Mouse (Mus musculus) hindbrain, embryonic 16.5 days (tissue): ENCODE results near the gene Tma16. TPM values are rescaled to one million over a fixed set of nuclear protein-coding genes. Genes with fewer than 3 reads are reported as not detected.

ENCODE experiments used
- ATAC-seq: fragments of 200-750 bp; cut with Nextera tagmentation; 2 replicates; pipeline ENCODE4 v1.8.0; 2017; ENCODE audit warnings: moderate TSS enrichment, moderate library complexity
- H3K27ac ChIP-seq: fragments of 300-500 bp; sonication (generic); 2 replicates; pipeline ENCODE4 v1.5.1; 2014; ENCODE audit warnings: low read depth, mild to moderate bottlenecking, control low read depth, low read length, moderate library complexity
- H3K27me3 ChIP-seq: fragments of 300-500 bp; sonication (generic); replicated peaks from 2 replicates; pipeline ENCODE4 v1.6.1; 2014; ENCODE audit warnings: low read length; ENCODE audit not compliant: control insufficient read depth, insufficient read depth
- H3K36me3 ChIP-seq: fragments of 300-500 bp; sonication (generic); 2 replicates; pipeline ENCODE4 v1.6.1; 2014; ENCODE audit warnings: mild to moderate bottlenecking, low read length, moderate library complexity, mixed read lengths; ENCODE audit not compliant: control insufficient read depth, insufficient read depth
- H3K4me1 ChIP-seq: fragments of 300-500 bp; sonication (generic); 2 replicates; pipeline ENCODE4 v1.6.1; 2014; ENCODE audit warnings: low read depth, low read length; ENCODE audit not compliant: control insufficient read depth, insufficient read depth
- H3K4me2 ChIP-seq: fragments of 300-500 bp; sonication (generic); 2 replicates; pipeline ENCODE4 v1.6.1; 2014; ENCODE audit warnings: mild to moderate bottlenecking, low read length, control low read depth, moderate library complexity
- H3K4me3 ChIP-seq: fragments of 300-500 bp; sonication (generic); 2 replicates; pipeline ENCODE4 v1.5.1; 2014; ENCODE audit warnings: mild to moderate bottlenecking, low read length, control low read depth, moderate library complexity
- H3K9ac ChIP-seq: fragments of 300-500 bp; sonication (generic); 2 replicates; pipeline ENCODE4 v1.6.1; 2014; ENCODE audit warnings: low read depth, mild to moderate bottlenecking, control low read depth, low read length, moderate library complexity
- H3K9me3 ChIP-seq: fragments of 300-500 bp; sonication (generic); 2 replicates; pipeline ENCODE4 v1.6.1; 2014; ENCODE audit warnings: mild to moderate bottlenecking, low read length, moderate library complexity; ENCODE audit not compliant: control insufficient read depth
- WGBS: fragments of 180-500 bp; shearing (Covaris S2); extraction: QIAGEN DNeasy Blood & Tissue Kit; methylation state at CpG from one replicate; pipeline ENCODE4 v1.1.7; 2014; 5-methylcytosine and 5-hydroxymethylcytosine counted together
- polyA plus RNA-seq: library from polyadenylated mRNA; unstranded; fragments of >200 nt; fragmentation: Nextera tagmentation; extraction: Ambion mirVana; gene quantifications from 2 replicates; pipeline ENCODE4 v1.2.1, GENCODE M21; 2015

Gene Tma16
- polyA plus RNA-seq, 1 experiment from 2014 or later: 9.7 TPM

DNA sequence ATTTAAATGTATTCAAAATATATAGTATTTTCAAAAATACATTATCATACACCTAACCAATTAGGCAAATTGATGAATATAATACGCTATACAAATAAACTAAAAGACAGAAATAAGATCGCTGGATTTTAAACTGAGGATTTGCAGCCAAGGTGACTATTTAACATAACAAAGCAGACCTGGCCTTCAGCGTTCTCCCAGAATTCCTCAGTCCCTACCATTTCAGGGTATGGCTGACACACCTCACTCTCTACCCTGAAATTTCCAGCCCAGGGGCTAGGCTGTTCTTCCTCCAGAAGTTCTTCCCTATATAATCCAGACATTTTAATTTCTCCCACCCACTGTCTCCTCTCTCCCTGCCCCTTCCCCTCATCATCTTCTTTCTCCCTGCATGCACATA is 2.2 kb upstream of the Tma16 start:
- H3K4me3 ChIP-seq: no peak overlapping the region
- 52% methylated on average over 3 of the region's 3 CpGs for WGBS
- H3K9ac ChIP-seq: no peak overlapping the region

DNA sequence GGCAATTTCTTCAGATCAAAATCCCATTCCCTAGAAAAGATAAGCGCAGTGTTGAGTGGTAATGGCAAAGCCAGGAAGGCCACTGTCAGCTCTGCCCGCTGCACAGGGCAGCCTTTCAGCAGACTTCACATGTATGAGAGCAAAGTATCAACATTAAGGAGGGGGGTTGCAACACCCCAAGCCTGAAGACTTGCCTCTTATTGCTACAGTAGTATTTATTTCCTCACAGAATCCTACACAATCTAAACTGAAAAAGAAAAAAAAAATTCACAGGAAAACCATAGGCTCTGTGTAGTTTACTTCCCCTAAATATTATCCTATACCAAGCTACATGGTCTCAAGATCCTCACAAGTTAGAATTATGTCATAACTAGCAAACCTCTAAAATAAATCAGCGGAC is 9.4 kb downstream of the Tma16 start:
- Histone ChIP-seq H3K36me3 (peaks cover 28% of the 10 kb centered on the region), H3K27ac (no peak overlapping the region), H3K27me3 (no peaks in the 10 kb centered on the region), H3K4me3 (no peak overlapping the region), H3K4me1 (no peaks in the 10 kb centered on the region), H3K9ac (no peak overlapping the region), H3K4me2 (no peak overlapping the region), H3K9me3 (no peaks in the 10 kb centered on the region)
- no peak for ATAC-seq
- WGBS: 95% methylated on average over 3 of the region's 3 CpGs

More for the DNA sequence above, 2.2 kb upstream of the Tma16 start:
- H3K27me3 ChIP-seq: no peaks in the 10 kb centered on the region
- peaks cover 6% of the 10 kb centered on the region for H3K4me1 ChIP-seq
- no peak overlapping the region for H3K27ac ChIP-seq
- no peaks in the 10 kb centered on the region for H3K9me3 ChIP-seq
- H3K4me2 ChIP-seq: no peak overlapping the region
- ATAC-seq: no peak
- H3K36me3 ChIP-seq: no peaks in the 10 kb centered on the region

DNA sequence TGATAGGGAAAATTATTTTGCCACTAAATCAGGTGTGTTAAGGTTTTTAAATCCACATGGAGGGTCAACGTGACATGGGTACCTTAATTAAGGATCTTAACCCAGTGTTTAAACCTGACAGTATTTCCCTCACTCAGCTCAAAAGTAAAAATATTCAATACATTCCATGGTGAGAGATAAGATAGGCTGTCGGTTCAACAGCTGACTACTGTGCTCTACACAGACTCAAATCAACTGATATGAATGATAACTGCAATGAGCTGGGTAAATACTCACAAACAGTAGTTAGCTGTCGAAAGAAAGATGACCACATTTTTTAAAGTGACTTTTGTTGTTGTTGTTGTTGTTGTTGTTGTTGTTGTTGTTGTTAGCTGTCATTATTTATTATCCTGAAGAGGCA is 16.5 kb downstream of the Tma16 start:
- H3K4me1 ChIP-seq: no peaks in the 10 kb centered on the region
- H3K4me2 ChIP-seq: no peak overlapping the region
- H3K27ac ChIP-seq: no peak overlapping the region
- H3K4me3 ChIP-seq: no peak overlapping the region
- ATAC-seq: no peak
- WGBS: 91% methylated on average over 3 of the region's 3 CpGs
- no peak overlapping the region for H3K9ac ChIP-seq
- no peaks in the 10 kb centered on the region for H3K27me3 ChIP-seq
- H3K9me3 ChIP-seq: no peaks in the 10 kb centered on the region
- no peaks in the 10 kb centered on the region for H3K36me3 ChIP-seq

DNA sequence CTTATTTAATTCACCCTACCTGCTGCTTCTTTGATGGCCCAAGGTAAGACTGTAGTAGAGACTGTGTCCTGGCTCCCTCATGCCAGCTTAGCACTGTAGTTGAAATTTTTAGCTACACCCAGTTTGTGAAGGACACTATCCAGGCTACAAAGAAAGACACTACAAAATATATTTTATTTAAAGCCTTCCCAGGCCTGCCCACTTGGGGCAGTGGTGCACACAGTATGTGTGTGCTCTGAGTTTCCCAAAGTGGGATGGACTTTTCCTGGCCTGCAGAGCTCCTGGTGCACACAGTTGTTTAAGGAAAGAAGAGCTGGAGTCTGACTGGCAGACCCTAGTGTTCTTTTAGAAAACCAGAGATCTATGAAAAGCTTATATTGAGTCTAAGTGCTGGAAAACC is 29.3 kb downstream of the Tma16 start:
- ATAC-seq: no peak
- Histone ChIP-seq H3K4me3 (no peak overlapping the region), H3K4me1 (no peaks in the 10 kb centered on the region), H3K27me3 (no peaks in the 10 kb centered on the region), H3K9me3 (no peaks in the 10 kb centered on the region), H3K27ac (no peak overlapping the region), H3K36me3 (no peaks in the 10 kb centered on the region), H3K4me2 (no peak overlapping the region), H3K9ac (no peak overlapping the region)

DNA sequence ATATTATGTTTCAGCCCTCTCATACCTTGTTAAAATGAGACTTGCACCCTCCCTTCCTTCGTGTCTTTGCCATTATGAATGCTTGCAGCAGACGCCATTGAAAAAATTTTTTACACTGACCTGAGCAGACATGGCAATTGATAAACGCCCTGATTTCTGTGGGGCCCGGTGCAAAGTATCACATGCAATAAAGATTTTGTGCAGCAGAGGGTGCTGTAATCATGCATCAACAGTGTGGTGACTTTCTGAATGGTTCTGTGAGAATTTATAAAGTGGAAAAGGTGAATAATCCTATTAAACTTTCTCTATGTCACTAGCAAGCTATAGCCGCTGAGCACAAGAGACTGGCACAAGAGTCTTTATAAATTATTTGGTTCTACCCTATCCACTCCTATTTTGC is 35.6 kb downstream of the Tma16 start:
- no peaks in the 10 kb centered on the region for H3K9me3 ChIP-seq
- H3K27ac ChIP-seq: no peak overlapping the region
- no peaks in the 10 kb centered on the region for H3K4me1 ChIP-seq
- H3K27me3 ChIP-seq: no peaks in the 10 kb centered on the region
- 21% methylated on average over 5 of the region's 5 CpGs for WGBS
- no peak overlapping the region for H3K4me3 ChIP-seq
- no peak overlapping the region for H3K4me2 ChIP-seq
- H3K36me3 ChIP-seq: no peaks in the 10 kb centered on the region
- ATAC-seq: no peak
- no peak overlapping the region for H3K9ac ChIP-seq

DNA sequence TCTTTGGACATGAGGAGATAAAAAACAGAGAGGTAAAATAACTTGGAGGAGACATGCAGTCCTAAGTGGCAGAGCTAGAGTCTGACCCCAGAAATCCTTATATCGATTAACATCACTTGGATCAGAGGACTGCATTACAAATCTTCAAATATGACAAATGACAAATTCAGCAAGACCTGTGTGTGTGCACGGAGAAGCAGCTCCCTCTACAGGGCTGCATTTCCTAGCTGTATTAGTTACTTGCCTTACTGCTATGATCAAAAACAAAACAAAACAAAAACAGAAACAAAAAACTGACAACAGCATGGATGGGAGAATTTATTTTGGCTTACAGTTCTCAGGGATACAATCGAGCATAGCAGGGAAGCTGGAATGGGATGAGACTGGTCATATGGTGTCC is 41.0 kb downstream of the Tma16 start:
- Histone ChIP-seq H3K4me2 (no peak overlapping the region), H3K27ac (no peak overlapping the region), H3K27me3 (no peaks in the 10 kb centered on the region), H3K9ac (no peak overlapping the region), H3K9me3 (no peaks in the 10 kb centered on the region), H3K4me1 (no peaks in the 10 kb centered on the region), H3K36me3 (no peaks in the 10 kb centered on the region), H3K4me3 (no peak overlapping the region)
- no peak for ATAC-seq
- 81% methylated on average over 3 of the region's 3 CpGs for WGBS

DNA sequence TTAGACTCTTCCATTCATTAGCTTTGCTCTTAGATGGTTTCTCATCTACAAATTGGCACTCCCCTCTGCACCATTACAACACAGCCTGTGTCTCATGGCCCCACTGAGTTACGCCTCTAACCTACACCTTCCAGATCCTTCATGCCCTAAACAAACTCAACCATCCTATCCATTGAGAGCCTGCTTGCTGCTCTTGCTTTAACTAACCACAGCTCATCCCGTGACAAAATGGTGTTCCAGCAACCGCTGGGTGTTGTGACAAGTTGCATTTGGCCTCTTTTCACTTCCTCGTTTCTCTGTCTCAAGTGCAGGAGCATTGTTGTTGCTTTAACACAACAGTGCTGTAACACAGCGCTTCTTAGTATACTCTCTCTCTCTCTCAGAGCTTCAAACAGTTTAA is 42.2 kb downstream of the Tma16 start:
- H3K36me3 ChIP-seq: no peaks in the 10 kb centered on the region
- WGBS: 79% methylated on average over 5 of the region's 5 CpGs
- ATAC-seq: no peak
- no peaks in the 10 kb centered on the region for H3K4me1 ChIP-seq
- H3K9ac ChIP-seq: no peak overlapping the region
- no peak overlapping the region for H3K4me3 ChIP-seq
- no peaks in the 10 kb centered on the region for H3K27me3 ChIP-seq
- H3K4me2 ChIP-seq: no peak overlapping the region
- H3K27ac ChIP-seq: no peak overlapping the region
- H3K9me3 ChIP-seq: no peaks in the 10 kb centered on the region

DNA sequence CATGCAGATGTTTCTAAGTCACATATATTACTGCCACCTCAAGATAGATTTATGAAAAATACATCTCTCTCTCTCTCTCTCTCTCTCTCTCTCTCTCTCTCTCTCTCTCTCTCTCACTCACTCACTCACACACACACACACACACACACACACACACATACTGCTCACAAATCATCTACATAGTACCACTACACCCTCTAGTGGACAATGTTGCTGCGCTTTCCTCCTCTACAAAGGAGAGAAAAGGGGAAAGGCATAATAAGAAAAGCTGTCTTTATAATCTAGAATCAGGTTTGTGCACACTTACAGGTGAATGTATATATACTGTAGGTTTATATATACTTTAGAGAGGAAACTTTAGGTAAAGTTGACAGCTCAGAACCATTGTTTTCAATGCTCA is 43.6 kb downstream of the Tma16 start:
- no peak overlapping the region for H3K4me3 ChIP-seq
- no peak overlapping the region for H3K4me2 ChIP-seq
- no peaks in the 10 kb centered on the region for H3K4me1 ChIP-seq
- H3K27me3 ChIP-seq: no peaks in the 10 kb centered on the region
- WGBS: 29% methylated on average over 1 of the region's 1 CpGs
- H3K27ac ChIP-seq: no peak overlapping the region
- no peaks in the 10 kb centered on the region for H3K9me3 ChIP-seq
- H3K36me3 ChIP-seq: no peaks in the 10 kb centered on the region
- peak; percentile 61; the same call in 1 of the 2 replicates for ATAC-seq
- no peak overlapping the region for H3K9ac ChIP-seq

DNA sequence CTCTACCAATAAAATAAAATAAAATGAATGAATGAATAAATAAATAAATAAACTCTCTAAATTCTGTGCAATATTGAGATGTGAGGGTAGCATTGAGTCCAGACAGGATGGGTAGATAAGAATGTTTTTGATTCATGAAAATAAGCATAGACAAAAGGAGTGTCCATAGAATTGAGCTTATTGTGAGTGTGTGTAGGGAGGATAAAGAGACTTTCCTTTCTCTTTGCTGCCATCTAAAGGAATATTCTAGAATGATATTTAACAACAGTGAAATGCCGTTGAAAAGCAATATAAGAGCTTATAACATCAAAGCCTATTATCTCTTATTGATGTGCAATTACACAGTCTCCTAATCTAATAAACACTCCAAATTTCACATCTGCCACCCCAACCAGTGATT is 45.2 kb downstream of the Tma16 start:
- H3K36me3 ChIP-seq: no peaks in the 10 kb centered on the region
- H3K4me3 ChIP-seq: no peak overlapping the region
- H3K9ac ChIP-seq: no peak overlapping the region
- H3K9me3 ChIP-seq: no peaks in the 10 kb centered on the region
- no peaks in the 10 kb centered on the region for H3K27me3 ChIP-seq
- H3K4me2 ChIP-seq: no peak overlapping the region
- no peaks in the 10 kb centered on the region for H3K4me1 ChIP-seq
- ATAC-seq: peak; percentile 85
- WGBS: 8% methylated on average over 1 of the region's 1 CpGs
- no peak overlapping the region for H3K27ac ChIP-seq

DNA sequence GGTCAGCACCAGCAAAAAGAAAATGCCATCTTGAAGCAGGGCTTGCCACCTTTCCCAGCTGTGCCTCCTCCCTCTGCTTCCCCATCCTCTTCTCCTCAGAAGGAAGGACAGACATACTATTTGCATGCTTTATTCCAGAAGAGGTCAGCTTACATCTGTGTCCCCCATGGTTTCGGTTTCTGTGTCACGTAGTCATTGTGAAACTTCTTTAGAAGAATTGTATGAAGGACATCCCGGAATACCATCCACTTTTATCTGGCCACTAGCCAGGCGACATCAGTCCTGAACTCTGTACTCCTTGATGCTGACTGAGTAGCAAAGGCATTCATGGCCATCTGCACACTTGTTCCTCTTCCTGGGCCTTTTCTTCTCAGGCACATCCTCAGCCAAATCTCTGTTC is 47.9 kb downstream of the Tma16 start:
- Histone ChIP-seq H3K27ac (no peak overlapping the region), H3K4me1 (no peaks in the 10 kb centered on the region), H3K9ac (no peak overlapping the region), H3K4me2 (no peak overlapping the region), H3K9me3 (no peaks in the 10 kb centered on the region), H3K4me3 (no peak overlapping the region), H3K27me3 (no peaks in the 10 kb centered on the region), H3K36me3 (no peaks in the 10 kb centered on the region)
- 86% methylated on average over 4 of the region's 4 CpGs for WGBS
- ATAC-seq: no peak
